Mouse (Mus musculus): ENCODE data around the gene Syn3. TPM values are rescaled to one million over a fixed set of nuclear protein-coding genes. Genes with fewer than 3 reads are reported as not detected.

Syn3 gene
- polyA plus RNA-seq (2012; rRNA removed): 10.8 and 12.4 TPM in 2 replicates

GRCm38 (mm10) chr10:86498673-86499391, at the start of gene Syn3:
Gene Syn3, minus strand, starts transcription at chr10:86498896.

DNA sequence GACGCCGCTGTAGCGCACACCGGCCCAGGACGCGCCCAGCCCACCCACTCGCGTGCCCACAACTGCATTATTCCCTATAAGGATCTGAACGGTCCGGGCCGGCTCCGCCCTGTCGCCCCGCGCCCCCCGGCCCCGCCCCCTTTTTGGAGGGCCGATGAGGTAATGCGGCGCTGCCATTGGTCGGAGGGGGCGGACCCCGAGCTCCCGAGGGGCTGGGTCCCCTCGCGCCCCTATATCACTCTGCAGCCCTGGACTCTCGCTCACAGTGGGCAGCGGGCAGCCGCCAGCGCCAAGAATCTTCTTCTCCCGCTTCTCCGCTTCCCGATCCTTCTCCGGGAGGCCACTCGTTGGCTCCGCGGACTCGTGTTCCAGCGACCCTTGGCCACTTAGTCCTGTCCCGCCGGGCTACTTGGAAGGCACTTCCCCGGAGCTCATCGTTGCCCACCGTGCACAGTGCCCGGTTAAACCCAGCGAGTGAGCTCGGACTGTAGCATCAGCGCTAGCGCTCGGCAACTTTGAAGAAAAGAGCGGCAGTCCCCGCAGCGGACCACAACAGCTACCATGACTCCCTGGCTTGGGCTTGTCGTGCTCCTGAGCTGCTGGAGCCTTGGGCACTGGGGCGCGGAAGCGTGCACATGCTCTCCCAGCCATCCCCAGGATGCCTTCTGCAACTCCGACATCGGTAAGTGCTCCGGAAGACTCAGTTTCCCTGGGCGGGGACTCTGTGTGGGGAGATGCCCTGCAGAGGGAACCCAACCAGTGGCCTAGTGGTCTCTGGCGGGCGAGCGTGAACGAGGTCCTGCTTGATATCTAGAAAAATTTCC, 198.2 kb downstream of the Syn3 start, which contains the start of gene Timp3:
Gene Timp3 (plus strand): TSS at position 80 of the 824 bp plus-strand sequence.

GRCm38 (mm10) chr10:86021749-86022473, 476.8 kb downstream of the Syn3 start, which contains the start of gene Fbxo7:
Gene Fbxo7, plus strand, starts transcription at chr10:86021972.

GRCm38 (mm10) chr10:86011781-86012180, 486.9 kb downstream of the Syn3 start, which contains the start of gene Bpifc:
Gene Bpifc, minus strand, starts transcription at chr10:86011895.

Other genes starting within 250 kb of the Syn3 start
- 14.2 and 30.8 TPM in 2 replicates for gene Timp3, start 198.5 kb downstream of the Syn3 start, polyA plus RNA-seq (2012; rRNA removed)
- 221 and 264 TPM in 2 replicates for gene Hsp90b1, start 206.6 kb upstream of the Syn3 start, polyA plus RNA-seq (2012; rRNA removed)
- gene Ttc41, start 206.9 kb upstream of the Syn3 start, polyA plus RNA-seq (2012; rRNA removed): 3.0 and 3.7 TPM in 2 replicates

Measured in central nervous system, embryonic 14 days (tissue).